Mouse (Mus musculus) CD4-positive helper T cell, adult 2 months (primary cell): Measurements from ENCODE around the gene Lexm.

Experiments used
- DNase-seq: peaks from one replicate; pipeline ENCODE4 v3.0.0-alpha.2; 2012; ENCODE audit warnings: low read depth, missing footprints, low spot score

Gene Lexm

GRCm38 (mm10) chr4:106545817-106546373 lies 71.1 kb downstream of the Lexm start:
- DNase-seq: no peak

- no peak for DNase-seq
These were observed 74.8 kb downstream of the Lexm start for GRCm38 (mm10) chr4:106542211-106542610.

GRCm38 (mm10) chr4:106541491-106541890 lies 75.5 kb downstream of the Lexm start:
- DNase-seq: no peak
